Mouse (Mus musculus) central nervous system, embryonic 14 days (tissue): ENCODE results near the gene Cnot6l. TPM values are rescaled to one million over a fixed set of nuclear protein-coding genes. Genes with fewer than 3 reads are reported as not detected.

ENCODE experiments used
- polyA plus RNA-seq: library from polyadenylated mRNA; depleted of rRNA; stranded (reverse); fragments of >200 nt; gene quantifications from 2 replicates; pipeline ENCODE4 v1.2.3, GENCODE M21; 2012; rRNA removed

Gene Cnot6l
- polyA plus RNA-seq: 11.5 and 12.4 TPM in 2 replicates

GRCm38 (mm10) chr5:96164021-96164411, at the start of gene Cnot6l:
TSS of gene Cnot6l (minus strand) at chr5:96164171.

GRCm38 (mm10) chr5:96209459-96209858, 45.5 kb upstream of the Cnot6l start, which contains the start of gene Mrpl1:
TSS of gene Mrpl1 (plus strand) at chr5:96209493.

Other genes starting within 250 kb of the Cnot6l start
- 0.05 and 1.4 TPM in 2 replicates for gene Cxcl13, start 207.2 kb downstream of the Cnot6l start, polyA plus RNA-seq
- 10.0 and 10.1 TPM in 2 replicates for gene Mrpl1, start 45.3 kb upstream of the Cnot6l start, polyA plus RNA-seq
- 4.1 and 5.2 TPM in 2 replicates for gene Fras1, start 209.8 kb upstream of the Cnot6l start, polyA plus RNA-seq